Mouse (Mus musculus): ENCODE data around the gene Kcnt2.

Gene Kcnt2

GRCm38 (mm10) chr1:140245876-140246597 is at the start of gene Kcnt2:
Gene Kcnt2, plus strand, starts transcription at chr1:140246158.
- 2% methylated on average over 21 of the region's 21 CpGs for WGBS

GRCm38 (mm10) chr1:140205329-140205728 is 40.6 kb upstream of the Kcnt2 start:
- WGBS, result 78% methylated on average over 2 of the region's 2 CpGs

GRCm38 (mm10) chr1:140225221-140225620 is 20.7 kb upstream of the Kcnt2 start:
- no CpG with 5 or more reads among the region's 3 CpGs for WGBS

GRCm38 (mm10) chr1:140226673-140227072 is 19.3 kb upstream of the Kcnt2 start:
- WGBS, result 78% methylated on average over 8 of the region's 8 CpGs

- 2% methylated on average over 17 of the region's 17 CpGs for WGBS
Observed at GRCm38 (mm10) chr1:140245465-140245864, 493 bp upstream of the Kcnt2 start.

GRCm38 (mm10) chr1:140264696-140265095 is 18.7 kb downstream of the Kcnt2 start:
- 65% methylated on average over 3 of the region's 3 CpGs for WGBS

GRCm38 (mm10) chr1:140266047-140266446 is 20.1 kb downstream of the Kcnt2 start:
- 63% methylated on average over 5 of the region's 5 CpGs for WGBS

- 64% methylated on average over 8 of the region's 8 CpGs for WGBS
Observed at GRCm38 (mm10) chr1:140266643-140267286, 20.8 kb downstream of the Kcnt2 start.

GRCm38 (mm10) chr1:140267288-140267687 is 21.3 kb downstream of the Kcnt2 start:
- WGBS, result 61% methylated on average over 2 of the region's 2 CpGs

GRCm38 (mm10) chr1:140273624-140274023 is 27.7 kb downstream of the Kcnt2 start:
- WGBS, result 60% methylated on average over 3 of the region's 3 CpGs

- WGBS, result 76% methylated on average over 3 of the region's 3 CpGs
Observed at GRCm38 (mm10) chr1:140293140-140293539, 47.2 kb downstream of the Kcnt2 start.

GRCm38 (mm10) chr1:140304244-140304643 is 58.3 kb downstream of the Kcnt2 start:
- WGBS, result 91% methylated on average over 1 of the region's 1 CpGs

GRCm38 (mm10) chr1:140306339-140306738 is 60.4 kb downstream of the Kcnt2 start:
- WGBS, result 69% methylated on average over 2 of the region's 2 CpGs

GRCm38 (mm10) chr1:140310739-140311138 is 64.8 kb downstream of the Kcnt2 start:
- WGBS, result 51% methylated on average over 2 of the region's 2 CpGs

GRCm38 (mm10) chr1:140325088-140325487 is 79.1 kb downstream of the Kcnt2 start:
- 93% methylated on average over 3 of the region's 3 CpGs for WGBS

GRCm38 (mm10) chr1:140326709-140327108 is 80.8 kb downstream of the Kcnt2 start:
- WGBS, result 91% methylated on average over 3 of the region's 3 CpGs

- 82% methylated on average over 3 of the region's 3 CpGs for WGBS
Observed at GRCm38 (mm10) chr1:140333702-140334101, 87.7 kb downstream of the Kcnt2 start.

- 39% methylated on average over 4 of the region's 4 CpGs for WGBS
Observed at GRCm38 (mm10) chr1:140339368-140339767, 93.4 kb downstream of the Kcnt2 start.

- 80% methylated on average over 2 of the region's 2 CpGs for WGBS
Observed at GRCm38 (mm10) chr1:140364787-140365186, 118.8 kb downstream of the Kcnt2 start.

- 32% methylated on average over 1 of the region's 1 CpGs for WGBS
Observed at GRCm38 (mm10) chr1:140373532-140373931, 127.6 kb downstream of the Kcnt2 start.

- 74% methylated on average over 2 of the region's 2 CpGs for WGBS
Observed at GRCm38 (mm10) chr1:140378791-140379190, 132.8 kb downstream of the Kcnt2 start.

GRCm38 (mm10) chr1:140379526-140379925 is 133.6 kb downstream of the Kcnt2 start:
- 61% methylated on average over 2 of the region's 2 CpGs for WGBS

- 87% methylated on average over 3 of the region's 3 CpGs for WGBS
Observed at GRCm38 (mm10) chr1:140381093-140381492, 135.1 kb downstream of the Kcnt2 start.

Measured in cerebral cortex, adult 2 months (tissue).